Mouse (Mus musculus) lung, embryonic 16.5 days (tissue): ENCODE results near the gene Rbm18. TPM values are rescaled to one million over a fixed set of nuclear protein-coding genes. Genes with fewer than 3 reads are reported as not detected.
A peak's percentile ranks its signal among the peaks of the same experiment; 100 is the strongest.

Source experiments
- ATAC-seq: fragments of 200-750 bp; cut with Nextera tagmentation; 2 replicates; pipeline ENCODE4 v1.8.0; 2017; ENCODE audit warnings: low read depth, mild to moderate bottlenecking, moderate library complexity
- H3K27ac ChIP-seq: fragments of 300-500 bp; sonication (generic); 2 replicates; pipeline ENCODE4 v1.5.1; 2014; ENCODE audit warnings: mild to moderate bottlenecking, control low read depth, low read length
- H3K27me3 ChIP-seq: fragments of 300-500 bp; sonication (generic); 2 replicates; pipeline ENCODE4 v1.6.1; 2014; ENCODE audit warnings: low read depth, low read length, mixed read lengths; ENCODE audit not compliant: control insufficient read depth, insufficient read depth
- H3K36me3 ChIP-seq: fragments of 300-500 bp; sonication (generic); 2 replicates; pipeline ENCODE4 v1.6.1; 2014; ENCODE audit warnings: low read length; ENCODE audit not compliant: control insufficient read depth, insufficient read depth
- H3K4me1 ChIP-seq: fragments of 300-500 bp; sonication (generic); replicated peaks from 2 replicates; pipeline ENCODE4 v1.6.1; 2014; ENCODE audit warnings: low read length, mixed read lengths; ENCODE audit not compliant: control insufficient read depth, insufficient read depth
- H3K4me2 ChIP-seq: fragments of 300-500 bp; sonication (generic); 2 replicates; pipeline ENCODE4 v1.6.1; 2014; ENCODE audit warnings: low read depth, low read length, control low read depth
- H3K4me3 ChIP-seq: fragments of 300-500 bp; sonication (generic); 2 replicates; pipeline ENCODE4 v1.5.1; 2014; ENCODE audit warnings: mild to moderate bottlenecking, low read length, control low read depth
- H3K9ac ChIP-seq: fragments of 300-500 bp; sonication (generic); 2 replicates; pipeline ENCODE4 v1.6.1; 2014; ENCODE audit warnings: low read length, control low read depth
- H3K9me3 ChIP-seq: fragments of 300-500 bp; sonication (generic); 2 replicates; pipeline ENCODE4 v1.6.1; 2016; ENCODE audit warnings: low read length; ENCODE audit not compliant: control insufficient read depth
- WGBS: fragments of 180-500 bp; shearing (Covaris S2); extraction: QIAGEN DNeasy Blood & Tissue Kit; methylation state at CpG from one replicate; pipeline ENCODE4 v1.1.7; 2014; 5-methylcytosine and 5-hydroxymethylcytosine counted together
- polyA plus RNA-seq: library from polyadenylated mRNA; unstranded; fragments of >200 nt; fragmentation: Nextera tagmentation; extraction: Ambion mirVana; gene quantifications from 2 replicates; pipeline ENCODE4 v1.2.1, GENCODE M21; 2015

Gene Rbm18
- polyA plus RNA-seq, 1 experiment from 2014 or later, result 75.4 TPM

DNA sequence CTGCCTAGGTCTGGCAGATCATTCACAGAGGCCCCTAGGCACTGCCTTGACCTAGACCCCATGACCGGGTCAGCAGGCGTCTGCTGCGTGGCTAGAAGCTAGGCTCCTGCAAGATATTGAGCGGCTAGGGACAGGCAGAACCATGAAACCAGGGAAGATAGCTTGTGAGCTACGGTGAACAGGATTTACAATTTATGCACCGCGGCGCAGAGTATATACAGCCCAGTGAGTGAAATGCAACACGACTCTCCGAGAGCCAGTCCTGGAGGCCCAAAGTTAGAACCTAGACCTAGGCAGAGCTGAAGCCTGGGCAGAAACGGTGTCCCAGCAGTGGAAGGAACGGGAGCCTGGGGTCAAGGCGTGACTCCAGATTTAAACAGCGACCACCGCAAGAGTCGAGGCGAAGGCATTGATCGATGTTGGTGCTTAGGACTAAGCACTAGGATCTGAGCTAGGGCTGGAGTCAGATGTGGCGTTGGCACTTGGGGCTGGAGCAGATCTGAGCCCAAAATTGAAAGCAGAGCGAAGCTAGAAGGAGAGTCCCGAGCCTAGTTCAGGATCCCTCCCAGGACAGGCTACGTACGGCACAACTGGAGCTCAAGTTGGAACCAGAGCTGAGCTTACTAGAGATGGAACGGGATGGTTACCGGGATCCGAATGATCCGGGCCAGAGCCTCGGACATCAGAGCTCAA lies 34.6 kb downstream of the Rbm18 start:
- WGBS, result 7% methylated on average over 28 of the region's 28 CpGs
- Histone ChIP-seq H3K36me3 (no peaks in the 10 kb centered on the region), H3K4me2 (peak overlapping the region; percentile 77), H3K9ac (no peak overlapping the region), H3K27me3 (peaks cover 90% of the 10 kb centered on the region), H3K27ac (no peak overlapping the region), H3K4me3 (peak overlapping the region; percentile 56), H3K9me3 (no peaks in the 10 kb centered on the region), H3K4me1 (peaks cover 25% of the 10 kb centered on the region)
- ATAC-seq, result no peak

DNA sequence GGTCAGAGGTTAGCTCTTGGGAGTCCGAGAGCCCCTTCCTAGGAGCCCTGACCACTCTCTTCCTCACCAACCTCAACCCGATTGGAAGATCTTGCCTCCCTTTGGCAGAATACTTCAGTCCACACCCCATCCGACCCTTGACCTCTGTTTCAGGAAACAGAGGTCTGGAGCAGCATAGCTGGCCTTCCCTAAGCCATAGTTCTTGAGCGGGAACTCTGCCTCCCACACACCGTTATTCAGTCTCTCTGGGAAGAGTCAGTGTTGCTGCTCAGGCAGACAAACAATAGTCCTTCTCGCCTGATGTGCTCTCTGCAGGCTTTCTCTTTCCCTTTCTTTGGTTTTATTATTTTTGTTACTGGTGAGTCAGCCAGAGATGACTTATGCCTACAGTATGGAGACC lies 36.8 kb downstream of the Rbm18 start:
- peaks cover 20% of the 10 kb centered on the region for H3K4me1 ChIP-seq
- no peaks in the 10 kb centered on the region for H3K36me3 ChIP-seq
- H3K4me2 ChIP-seq, result no peak overlapping the region
- H3K9me3 ChIP-seq, result no peaks in the 10 kb centered on the region
- no peak for ATAC-seq
- H3K9ac ChIP-seq, result no peak overlapping the region
- no peak overlapping the region for H3K27ac ChIP-seq
- 13% methylated on average over 6 of the region's 6 CpGs for WGBS
- H3K27me3 ChIP-seq, result peaks cover 91% of the 10 kb centered on the region
- no peak overlapping the region for H3K4me3 ChIP-seq

DNA sequence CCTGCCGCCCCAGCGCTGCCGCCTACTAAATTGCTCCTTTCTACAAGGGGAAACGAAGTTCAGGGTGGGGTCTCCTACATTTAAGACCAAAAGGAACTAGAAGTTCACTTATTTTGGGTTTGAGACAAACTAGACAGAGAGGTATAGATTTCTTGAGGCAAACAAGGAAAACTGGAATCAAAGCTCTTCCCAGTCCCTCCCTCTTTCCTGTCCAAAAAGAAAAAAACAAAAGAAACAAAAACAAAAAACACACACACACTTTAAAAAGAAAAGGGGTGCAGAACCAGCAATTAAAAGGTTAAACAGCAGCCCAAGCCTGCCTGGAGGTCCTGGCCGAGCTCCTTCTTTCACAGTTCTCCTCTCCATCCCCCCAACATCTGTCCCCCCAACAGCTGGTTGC lies 38.6 kb downstream of the Rbm18 start:
- Histone ChIP-seq H3K4me1 (peaks cover 8% of the 10 kb centered on the region), H3K27ac (no peak overlapping the region), H3K4me3 (no peak overlapping the region), H3K27me3 (peaks cover 92% of the 10 kb centered on the region), H3K9me3 (no peaks in the 10 kb centered on the region), H3K9ac (no peak overlapping the region), H3K36me3 (no peaks in the 10 kb centered on the region), H3K4me2 (no peak overlapping the region)
- no peak for ATAC-seq
- WGBS, result 13% methylated on average over 5 of the region's 5 CpGs

DNA sequence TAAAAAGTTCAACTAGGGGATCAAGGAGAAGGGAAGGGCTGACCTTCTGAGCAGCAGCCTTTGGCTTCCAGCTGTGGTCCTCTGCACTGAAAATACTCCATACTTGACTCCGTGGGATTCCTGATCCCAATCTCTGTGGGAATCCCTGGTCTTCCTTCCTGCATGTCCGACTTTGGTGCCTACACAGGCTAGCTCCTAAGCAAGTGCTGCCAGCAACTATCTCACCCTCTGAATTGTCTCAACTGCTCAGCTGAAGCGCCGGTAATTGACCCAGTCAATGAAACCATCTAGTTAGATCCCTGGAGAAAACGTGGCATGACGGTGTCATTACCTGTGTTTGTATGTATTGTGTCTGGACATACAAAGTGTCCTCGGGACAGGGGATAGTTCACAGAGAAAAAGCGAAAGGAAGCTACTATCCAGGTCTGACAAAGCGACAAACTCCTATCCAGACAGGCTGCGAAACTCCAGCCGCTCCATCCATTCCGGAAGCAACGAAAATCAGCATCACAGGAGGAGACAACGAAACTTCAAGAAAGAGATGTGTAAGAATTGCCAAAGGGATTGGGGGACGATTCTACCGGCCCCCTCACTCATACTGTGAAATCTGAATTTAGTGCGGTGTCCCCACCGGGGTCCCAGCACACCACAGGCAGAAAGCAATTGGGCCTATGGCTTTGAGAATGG lies 39.3 kb downstream of the Rbm18 start:
- Histone ChIP-seq H3K4me2 (no peak overlapping the region), H3K27me3 (peaks cover 89% of the 10 kb centered on the region), H3K27ac (no peak overlapping the region), H3K9me3 (no peaks in the 10 kb centered on the region), H3K4me1 (peaks cover under 1% of the 10 kb centered on the region; the same call in 1 of the 2 replicates), H3K4me3 (no peak overlapping the region), H3K9ac (no peak overlapping the region), H3K36me3 (no peaks in the 10 kb centered on the region)
- ATAC-seq, result no peak
- 9% methylated on average over 18 of the region's 18 CpGs for WGBS

DNA sequence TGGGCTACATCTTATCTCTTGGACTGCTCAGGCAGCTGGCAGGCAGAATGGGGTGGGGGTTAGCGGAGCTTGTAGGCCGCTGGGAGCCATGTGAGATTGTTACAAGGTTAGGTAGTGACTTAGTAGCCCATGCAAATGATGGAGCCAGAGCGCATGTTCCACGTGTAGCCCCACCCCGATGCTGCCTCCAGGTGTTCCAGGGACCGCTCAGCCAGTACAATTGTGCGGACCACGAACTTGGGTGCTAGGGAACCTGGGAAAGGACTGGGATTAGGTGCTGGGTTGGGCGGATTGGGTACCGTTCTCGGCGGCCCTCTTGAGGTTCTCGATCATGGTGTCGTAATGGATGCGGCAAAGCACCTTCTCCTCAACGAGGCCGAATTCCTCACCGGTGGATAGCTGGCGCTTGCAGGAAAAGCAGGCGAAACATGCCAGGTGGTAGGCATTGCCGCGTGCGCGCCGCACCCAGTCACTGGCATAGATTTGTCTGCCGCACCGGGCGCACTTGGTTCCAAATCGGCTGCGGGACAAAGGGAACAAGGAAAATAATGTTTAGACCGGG lies 42.6 kb downstream of the Rbm18 start:
- Histone ChIP-seq H3K4me3 (no peak overlapping the region), H3K9ac (no peak overlapping the region), H3K4me2 (no peak overlapping the region), H3K27ac (no peak overlapping the region), H3K36me3 (no peaks in the 10 kb centered on the region), H3K9me3 (no peaks in the 10 kb centered on the region), H3K27me3 (peaks cover 94% of the 10 kb centered on the region), H3K4me1 (peaks cover 11% of the 10 kb centered on the region)
- WGBS, result 12% methylated on average over 31 of the region's 31 CpGs
- ATAC-seq, result no peak

DNA sequence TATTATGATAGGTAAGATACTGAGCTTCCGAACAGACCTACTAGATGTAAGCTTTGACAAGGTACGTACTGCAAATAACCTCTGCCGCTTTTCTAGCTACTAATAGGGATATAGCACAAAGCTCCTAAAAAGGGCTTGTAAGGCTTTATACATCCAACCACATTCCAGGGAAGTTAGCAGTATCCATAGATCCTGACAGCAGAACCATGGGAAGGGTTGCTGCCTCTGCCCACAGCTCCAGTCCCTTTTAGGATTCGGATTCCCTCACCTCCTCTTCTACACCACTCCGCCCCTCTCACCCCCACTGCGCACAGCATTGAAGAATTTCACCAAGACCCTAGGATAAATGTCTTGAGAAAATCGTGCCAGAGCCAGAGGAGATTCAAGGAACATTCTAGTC lies 43.3 kb downstream of the Rbm18 start:
- H3K9ac ChIP-seq, result no peak overlapping the region
- H3K4me1 ChIP-seq, result peaks cover 11% of the 10 kb centered on the region
- WGBS, result 40% methylated on average over 7 of the region's 7 CpGs
- no peak overlapping the region for H3K27ac ChIP-seq
- H3K9me3 ChIP-seq, result no peaks in the 10 kb centered on the region
- H3K4me2 ChIP-seq, result no peak overlapping the region
- H3K27me3 ChIP-seq, result peaks cover 87% of the 10 kb centered on the region
- no peak for ATAC-seq
- no peaks in the 10 kb centered on the region for H3K36me3 ChIP-seq
- H3K4me3 ChIP-seq, result no peak overlapping the region

DNA sequence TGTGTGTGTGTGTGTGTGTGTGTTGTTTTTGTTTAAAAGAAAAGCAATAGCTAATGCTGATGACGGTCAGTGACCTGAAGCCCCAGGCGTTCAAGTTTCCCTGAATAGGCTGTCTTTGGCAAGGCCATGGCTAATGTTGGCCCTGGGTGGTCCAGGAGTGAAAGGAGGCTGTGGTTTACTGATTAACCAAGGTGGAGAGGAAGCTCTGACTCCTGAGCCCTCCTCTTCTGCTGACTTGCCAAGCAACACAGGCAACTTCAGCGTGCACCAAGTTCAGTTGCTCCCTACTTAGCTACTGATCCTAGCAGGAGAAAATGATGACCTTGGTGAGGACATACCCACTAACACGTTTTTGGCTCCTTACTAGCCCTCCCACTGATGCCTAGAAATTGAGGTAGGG lies 43.8 kb downstream of the Rbm18 start:
- no peaks in the 10 kb centered on the region for H3K9me3 ChIP-seq
- no peaks in the 10 kb centered on the region for H3K36me3 ChIP-seq
- H3K27me3 ChIP-seq, result peaks cover 82% of the 10 kb centered on the region
- 14% methylated on average over 4 of the region's 4 CpGs for WGBS
- H3K9ac ChIP-seq, result no peak overlapping the region
- no peak overlapping the region for H3K4me2 ChIP-seq
- H3K4me3 ChIP-seq, result no peak overlapping the region
- no peak for ATAC-seq
- peaks cover 11% of the 10 kb centered on the region for H3K4me1 ChIP-seq
- no peak overlapping the region for H3K27ac ChIP-seq

DNA sequence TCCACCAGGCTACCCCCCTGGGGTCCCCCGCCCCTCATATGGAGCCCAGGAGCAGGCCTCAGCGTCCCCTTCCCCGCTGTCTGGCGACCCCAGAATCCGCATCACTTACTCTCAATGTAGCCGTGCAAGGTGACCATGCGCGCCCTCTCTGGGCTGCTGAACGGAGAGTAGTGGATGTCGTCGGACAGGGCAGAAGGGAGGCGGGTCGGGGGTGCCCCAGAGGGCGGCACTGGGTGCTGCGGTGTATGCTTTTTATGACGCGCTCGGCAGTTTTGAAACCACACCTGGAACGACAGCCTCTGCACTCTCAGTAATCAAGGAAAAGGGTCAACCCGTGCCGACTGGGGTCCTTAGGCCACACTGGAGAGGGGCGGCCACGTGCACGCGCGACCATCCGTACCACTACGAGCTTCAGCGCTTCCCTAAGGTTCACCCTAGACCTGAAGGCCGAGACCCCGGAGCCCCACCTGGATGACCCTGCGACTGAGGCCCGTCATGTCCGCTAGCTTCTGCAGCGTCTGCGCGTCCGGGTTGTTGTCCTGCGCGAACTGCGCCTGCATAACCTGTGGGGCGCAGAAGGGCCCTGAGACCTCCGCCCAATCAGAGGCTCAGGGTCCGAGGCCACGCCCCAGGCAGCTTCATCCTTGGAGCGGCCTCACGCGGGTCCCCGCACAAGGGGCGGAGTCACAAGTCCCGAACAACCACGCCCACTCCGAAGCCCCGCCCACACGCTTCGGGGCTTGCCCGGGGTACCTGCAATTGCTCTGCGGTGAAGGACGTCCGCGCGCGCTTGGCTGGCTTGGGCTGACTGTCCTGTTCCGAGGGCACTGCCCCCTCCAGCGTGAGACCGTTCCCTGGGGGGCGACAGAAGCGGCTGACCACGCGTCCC lies 45.5 kb downstream of the Rbm18 start:
- 10% methylated on average over 70 of the region's 70 CpGs for WGBS
- Histone ChIP-seq H3K36me3 (no peaks in the 10 kb centered on the region), H3K9ac (peak overlapping the region; percentile 29), H3K27me3 (peaks cover 70% of the 10 kb centered on the region), H3K9me3 (no peaks in the 10 kb centered on the region), H3K4me3 (peak overlapping the region; percentile 49), H3K4me1 (peaks cover 11% of the 10 kb centered on the region), H3K4me2 (peak overlapping the region; percentile 69), H3K27ac (no peak overlapping the region)
- ATAC-seq, result peak; percentile 87

DNA sequence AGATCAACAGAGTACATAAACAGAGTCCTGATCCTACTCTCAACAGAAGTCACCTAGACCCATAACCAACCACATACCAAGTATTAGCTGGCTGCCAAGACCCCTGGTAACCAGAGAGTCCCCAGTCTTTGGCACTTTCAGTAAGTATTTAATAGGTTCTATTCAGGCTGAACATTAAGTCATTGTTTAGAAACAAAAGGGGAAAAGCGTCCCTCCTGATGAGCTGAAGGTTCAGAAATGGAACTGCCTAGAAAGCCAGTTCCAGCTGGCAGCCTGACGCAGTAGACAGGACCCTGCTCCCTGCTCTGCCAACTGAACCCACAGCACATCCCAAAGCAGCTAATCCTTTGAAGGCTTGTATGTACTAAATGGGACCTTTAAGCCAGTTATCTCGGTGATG lies 47.4 kb downstream of the Rbm18 start:
- ATAC-seq, result no peak
- H3K36me3 ChIP-seq, result no peaks in the 10 kb centered on the region
- 60% methylated on average over 3 of the region's 3 CpGs for WGBS

More for the DNA sequence above, 47.4 kb downstream of the Rbm18 start:
- Histone ChIP-seq H3K27ac (no peak overlapping the region), H3K4me1 (peaks cover 11% of the 10 kb centered on the region), H3K9me3 (no peaks in the 10 kb centered on the region), H3K4me2 (no peak overlapping the region), H3K4me3 (no peak overlapping the region), H3K27me3 (peaks cover 51% of the 10 kb centered on the region), H3K9ac (no peak overlapping the region)
